Mouse (Mus musculus) midbrain, embryonic 15.5 days (tissue): ENCODE measurements around the gene Tmem267. TPM values are rescaled to one million over a fixed set of nuclear protein-coding genes. Genes with fewer than 3 reads are reported as not detected.
"Not testable (repeated sequence)": the region's sequence is repeated elsewhere in the genome, so short reads cannot be mapped to it uniquely, and the experiment has no call there.

Experiments
- ATAC-seq: fragments of 200-750 bp; cut with Nextera tagmentation; replicated peaks from 2 replicates; pipeline ENCODE4 v1.8.0; 2017; ENCODE audit warnings: moderate TSS enrichment
- H3K27ac ChIP-seq: fragments of 300-500 bp; sonication (generic); 2 replicates; pipeline ENCODE4 v1.5.1; 2015; ENCODE audit warnings: mild to moderate bottlenecking, inconsistent platforms
- H3K27me3 ChIP-seq: fragments of 300-500 bp; sonication (generic); replicated peaks from 2 replicates; pipeline ENCODE4 v1.6.1; 2015; ENCODE audit warnings: inconsistent platforms
- H3K36me3 ChIP-seq: fragments of 300-500 bp; sonication (generic); replicated peaks from 2 replicates; pipeline ENCODE4 v1.6.1; 2015; ENCODE audit warnings: inconsistent platforms
- H3K4me1 ChIP-seq: fragments of 300-500 bp; sonication (generic); 2 replicates; pipeline ENCODE4 v1.6.1; 2015; ENCODE audit warnings: inconsistent platforms
- H3K4me2 ChIP-seq: fragments of 300-500 bp; sonication (generic); 2 replicates; pipeline ENCODE4 v1.6.1; 2015; ENCODE audit warnings: inconsistent platforms, mild to moderate bottlenecking, moderate library complexity
- H3K4me3 ChIP-seq: fragments of 300-500 bp; sonication (generic); 2 replicates; pipeline ENCODE4 v1.5.1; 2015; ENCODE audit warnings: mild to moderate bottlenecking, inconsistent platforms
- H3K9ac ChIP-seq: fragments of 300-500 bp; sonication (generic); 2 replicates; pipeline ENCODE4 v1.6.1; 2015; ENCODE audit warnings: mild to moderate bottlenecking, inconsistent platforms
- H3K9me3 ChIP-seq: fragments of 300-500 bp; sonication (generic); 2 replicates; pipeline ENCODE4 v1.6.1; 2016; ENCODE audit warnings: inconsistent platforms
- WGBS: fragments of 180-500 bp; shearing (Covaris S2); methylation state at CpG from one replicate; pipeline ENCODE4 v1.1.7; 2015; ENCODE audit warnings: mixed read lengths; 5-methylcytosine and 5-hydroxymethylcytosine counted together
- polyA plus RNA-seq: library from polyadenylated mRNA; unstranded; fragments of >200 nt; fragmentation: Nextera tagmentation; extraction: Ambion mirVana; gene quantifications from 2 replicates; pipeline ENCODE4 v1.2.1, GENCODE M21; 2015

The Tmem267 gene
- polyA plus RNA-seq = 3.7 and 4.2 TPM in 2 replicates

DNA sequence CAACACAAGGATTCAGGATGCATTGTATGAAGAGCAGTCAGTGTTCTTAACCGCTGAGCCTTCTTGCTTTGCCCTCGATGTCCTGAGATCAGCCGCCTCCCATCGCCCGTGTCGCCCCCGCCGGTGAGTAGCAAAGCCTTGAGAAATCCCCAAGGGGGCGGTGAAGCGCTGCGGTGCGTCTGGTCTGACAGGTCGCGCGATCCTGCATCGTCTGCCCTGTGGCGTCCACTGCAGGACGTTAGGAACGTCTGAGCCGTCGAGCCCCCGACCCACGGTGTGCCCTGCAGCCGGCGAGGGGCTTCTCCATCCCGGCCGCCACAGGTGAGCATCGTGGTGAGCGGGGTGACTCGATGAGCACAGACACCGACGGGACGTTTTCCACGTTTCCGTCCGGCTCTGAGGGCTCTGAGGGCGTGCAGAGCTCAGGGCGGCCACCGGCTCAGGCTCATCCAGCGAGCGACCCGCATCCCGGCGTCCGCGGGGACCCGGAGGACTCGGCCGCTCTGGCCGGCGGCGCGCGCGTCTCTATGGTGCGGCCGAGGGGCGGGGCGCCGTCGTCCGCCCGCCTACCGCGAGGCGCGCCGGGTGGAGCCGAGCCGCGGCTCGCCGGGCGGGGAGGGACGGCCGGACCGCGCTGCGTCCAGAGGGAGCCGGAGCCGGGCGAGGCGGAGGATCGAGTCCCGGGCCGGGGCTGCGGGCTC lies at the start of gene Tmem267, which contains the start of gene 3110070M22Rik:
TSS of gene Tmem267 (plus strand) at position 160 of the 701 bp plus-strand sequence.
TSS of gene 3110070M22Rik (minus strand) at position 504 of the 701 bp plus-strand sequence.
- ATAC-seq = no peak
- Histone ChIP-seq H3K4me3 (no peak within 1 kb of the TSS), H3K4me1 (no peaks in the 10 kb centered on the region), H3K9me3 (peaks cover 12% of the 10 kb centered on the region), H3K36me3 (peaks cover 15% of the 10 kb centered on the region; the same call in 1 of the 2 replicates), H3K4me2 (peak within 1 kb of the TSS; percentile 32), H3K27me3 (no peaks in the 10 kb centered on the region), H3K27ac (peak within 1 kb of the TSS; percentile 68), H3K9ac (peak within 1 kb of the TSS; percentile 7)
- WGBS = 77% methylated on average over 87 of the region's 87 CpGs

DNA sequence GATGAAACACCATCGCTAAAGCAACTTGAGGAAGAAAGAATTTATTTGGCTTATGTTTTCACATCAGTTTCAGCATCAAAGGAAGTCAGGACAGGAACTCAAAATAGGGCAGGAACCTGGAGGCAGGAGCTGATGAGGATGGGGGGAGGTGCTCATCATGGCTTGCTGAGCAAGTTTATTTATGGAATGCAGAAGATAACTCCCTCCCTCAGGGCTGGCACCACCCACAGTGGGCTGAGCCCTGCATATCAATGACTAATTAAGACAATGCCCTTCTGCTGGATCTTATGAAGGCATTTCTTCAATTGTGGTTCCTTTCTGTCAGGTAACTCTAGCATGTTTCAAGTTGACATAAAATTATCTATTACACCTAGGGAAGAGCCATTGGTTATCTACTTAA lies 45.6 kb upstream of the Tmem267 start:
- no peaks in the 10 kb centered on the region for H3K4me1 ChIP-seq
- H3K9ac ChIP-seq = no peak overlapping the region
- no peak overlapping the region for H3K27ac ChIP-seq
- peaks cover 38% of the 10 kb centered on the region for H3K36me3 ChIP-seq
- ATAC-seq = no peak
- no peaks in the 10 kb centered on the region for H3K27me3 ChIP-seq
- no peak overlapping the region for H3K4me3 ChIP-seq
- H3K4me2 ChIP-seq = no peak overlapping the region
- no peaks in the 10 kb centered on the region for H3K9me3 ChIP-seq
- 98% methylated on average over 1 of the region's 1 CpGs for WGBS

DNA sequence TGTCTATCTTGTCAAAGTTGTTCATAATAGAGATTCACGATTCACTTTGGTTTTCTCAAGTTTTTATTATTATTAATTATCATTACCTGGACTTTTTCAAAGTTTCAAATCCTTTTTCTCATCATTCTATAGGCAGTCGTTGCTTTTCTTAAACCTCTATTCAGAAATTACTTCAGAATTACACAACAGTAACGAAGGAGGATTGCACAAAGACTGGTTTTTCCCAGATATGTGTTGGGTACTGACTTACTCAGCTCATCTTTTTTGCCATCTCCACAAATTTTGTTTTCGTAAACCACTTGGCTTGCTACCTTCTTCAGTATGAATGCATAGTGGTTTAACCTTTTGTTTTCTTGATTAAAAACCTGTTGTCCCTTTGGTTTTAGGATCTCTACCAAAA lies 34.3 kb upstream of the Tmem267 start:
- Histone ChIP-seq H3K4me2 (no peak overlapping the region), H3K4me1 (no peaks in the 10 kb centered on the region), H3K4me3 (no peak overlapping the region), H3K9me3 (no peaks in the 10 kb centered on the region), H3K27me3 (no peaks in the 10 kb centered on the region), H3K27ac (no peak overlapping the region), H3K9ac (no peak overlapping the region), H3K36me3 (peaks cover 42% of the 10 kb centered on the region)
- no peak for ATAC-seq
- 96% methylated on average over 4 of the region's 4 CpGs for WGBS

DNA sequence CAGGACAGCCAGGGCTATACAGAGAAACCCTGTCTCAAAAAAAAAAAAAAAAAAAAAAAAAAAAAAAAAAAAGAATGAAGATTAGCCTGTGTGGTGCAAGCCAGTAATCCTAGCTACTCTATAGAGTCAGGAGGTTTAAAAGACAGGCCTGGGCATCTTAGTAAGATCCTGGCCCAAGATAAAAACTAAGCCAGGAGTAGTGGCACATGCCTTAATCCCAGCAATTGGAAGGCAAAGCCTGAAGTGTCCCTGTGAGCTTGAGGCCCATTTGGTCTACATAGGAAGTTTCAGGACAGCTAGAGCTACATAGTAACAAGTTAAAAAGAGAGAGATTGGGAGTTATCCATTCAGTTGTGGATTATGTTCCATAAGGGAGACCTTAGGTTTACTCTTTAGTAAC lies 32.8 kb upstream of the Tmem267 start:
- no peak overlapping the region for H3K4me3 ChIP-seq
- no peak overlapping the region for H3K9ac ChIP-seq
- H3K27ac ChIP-seq = no peak overlapping the region
- no peaks in the 10 kb centered on the region for H3K27me3 ChIP-seq
- no peaks in the 10 kb centered on the region for H3K4me1 ChIP-seq
- no peak for ATAC-seq
- H3K36me3 ChIP-seq = peaks cover 45% of the 10 kb centered on the region
- H3K9me3 ChIP-seq = no peaks in the 10 kb centered on the region
- H3K4me2 ChIP-seq = no peak overlapping the region

DNA sequence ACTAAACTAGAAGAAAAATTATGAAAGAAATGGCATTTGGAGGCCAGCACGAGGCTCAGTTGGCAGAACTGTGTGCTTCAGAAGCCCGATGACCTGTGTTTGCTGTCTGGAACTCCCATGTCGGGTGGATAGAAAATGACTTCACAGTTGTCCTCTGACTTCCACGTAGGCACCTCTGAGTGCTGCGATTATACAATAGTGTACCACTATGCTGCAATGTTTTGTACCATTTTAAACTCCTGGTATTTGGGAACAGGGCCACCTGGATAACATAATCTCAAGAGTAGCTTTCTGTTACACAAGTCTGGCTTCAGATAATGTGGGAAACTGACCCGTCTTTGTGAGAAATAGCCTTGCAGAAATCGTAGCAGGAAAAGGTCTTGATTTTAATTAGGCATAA lies 31.5 kb upstream of the Tmem267 start:
- no peak overlapping the region for H3K4me2 ChIP-seq

DNA sequence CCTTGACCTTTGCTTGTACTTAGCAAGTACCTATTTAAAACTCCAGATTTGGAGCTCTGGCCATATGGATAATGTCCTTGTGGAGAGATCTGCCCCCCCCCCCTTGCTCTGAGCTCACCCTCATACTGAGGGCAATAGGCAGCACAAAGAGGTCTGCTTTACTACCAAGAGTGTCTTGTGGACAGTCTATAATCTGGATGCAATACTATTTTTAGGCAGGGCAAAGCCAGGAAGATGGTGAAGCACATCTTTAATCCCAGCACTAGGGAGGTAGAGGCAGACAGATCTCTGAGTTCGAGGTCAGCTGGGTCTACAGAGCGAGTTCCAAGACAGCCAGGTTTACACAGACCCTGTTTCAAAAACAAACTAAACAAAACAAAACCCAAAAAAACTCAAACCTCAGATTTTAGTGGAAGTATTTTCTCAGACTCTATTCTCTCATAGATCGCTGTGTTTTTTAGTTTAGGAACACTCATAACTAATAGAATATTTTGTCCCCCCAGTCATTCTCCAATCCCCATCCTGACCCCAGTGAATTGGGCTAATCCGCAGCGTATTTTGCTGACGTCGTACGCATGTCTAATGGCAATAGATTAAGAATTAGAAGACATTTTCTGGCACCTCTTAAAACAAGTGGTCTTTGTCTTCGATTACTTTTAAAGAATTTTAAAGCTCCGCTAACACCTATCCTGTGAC lies 25.8 kb upstream of the Tmem267 start:
- 8% methylated on average over 10 of the region's 10 CpGs for WGBS

More for the DNA sequence above, 31.5 kb upstream of the Tmem267 start:
- Histone ChIP-seq H3K9me3 (no peaks in the 10 kb centered on the region), H3K27me3 (no peaks in the 10 kb centered on the region), H3K4me3 (no peak overlapping the region), H3K27ac (no peak overlapping the region), H3K4me1 (no peaks in the 10 kb centered on the region), H3K9ac (no peak overlapping the region), H3K36me3 (peaks cover 34% of the 10 kb centered on the region)
- no peak for ATAC-seq
- whole genome bisulfite sequencing = 95% methylated on average over 7 of the region's 7 CpGs

DNA sequence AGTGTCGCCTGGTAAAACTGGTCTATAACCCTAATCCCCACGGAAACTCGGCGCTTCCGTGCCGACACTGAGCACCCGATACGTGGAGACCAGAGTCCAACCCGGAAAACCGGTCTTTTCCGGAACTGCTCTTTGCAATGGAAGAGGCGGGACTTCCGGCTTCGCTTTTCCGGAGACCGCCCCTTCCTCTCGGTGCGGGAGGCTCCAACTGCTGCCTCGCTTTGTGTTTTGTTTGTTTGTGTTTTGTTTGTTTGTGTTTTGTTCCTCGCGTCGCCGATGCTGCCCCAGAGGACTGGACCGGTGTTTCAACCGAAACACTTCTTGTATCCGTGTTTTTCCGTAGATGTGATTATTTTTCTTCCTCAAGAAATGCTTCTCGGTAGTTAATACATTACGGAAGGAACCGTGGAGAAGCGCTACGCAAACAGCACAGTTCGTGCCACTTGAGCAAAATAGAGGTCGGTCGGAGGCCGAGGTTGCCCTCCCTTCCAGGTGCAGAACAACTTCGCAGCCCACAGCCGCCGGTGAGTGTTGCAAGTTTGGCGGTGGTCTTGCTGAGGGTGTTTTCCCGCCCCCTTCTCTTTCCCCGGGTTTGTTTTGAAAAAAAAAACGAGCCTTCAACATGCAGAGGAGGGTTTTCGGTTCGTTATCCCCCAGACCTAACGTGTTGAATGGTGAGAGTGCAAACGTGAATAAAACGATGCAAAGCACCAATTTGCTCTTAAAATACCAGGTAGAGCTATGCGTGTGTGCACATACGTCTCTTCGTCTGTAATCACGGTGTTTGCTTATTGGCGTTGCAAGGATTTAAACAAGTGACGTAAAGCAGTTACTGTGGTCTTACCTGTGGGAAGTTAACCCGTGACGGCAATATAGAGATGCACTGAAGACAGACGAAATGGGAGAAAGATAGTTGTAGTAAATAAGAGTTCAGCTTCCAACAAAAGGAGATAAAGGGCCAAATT lies 25.0 kb upstream of the Tmem267 start, which contains the start of gene 4833420G17Rik:
TSS of gene 4833420G17Rik (plus strand) at position 173 of the 965 bp plus-strand sequence.
- H3K4me3 ChIP-seq = peak within 1 kb of the TSS; percentile 80
- peaks cover 23% of the 10 kb centered on the region for H3K4me1 ChIP-seq
- H3K4me2 ChIP-seq = peak within 1 kb of the TSS; percentile 69
- WGBS = 13% methylated on average over 57 of the region's 57 CpGs
- ATAC-seq = peak; percentile 97
- peak within 1 kb of the TSS; percentile 71 for H3K9ac ChIP-seq
- no peaks in the 10 kb centered on the region for H3K27me3 ChIP-seq
- peaks cover 20% of the 10 kb centered on the region for H3K36me3 ChIP-seq
- H3K27ac ChIP-seq = peak within 1 kb of the TSS; percentile 81
- H3K9me3 ChIP-seq = no peaks in the 10 kb centered on the region

More for the DNA sequence above, 25.8 kb upstream of the Tmem267 start:
- peak overlapping the region; percentile 81 for H3K27ac ChIP-seq
- peak overlapping the region; percentile 46 for H3K9ac ChIP-seq
- no peaks in the 10 kb centered on the region for H3K27me3 ChIP-seq
- peaks cover 23% of the 10 kb centered on the region for H3K4me1 ChIP-seq
- no peaks in the 10 kb centered on the region for H3K9me3 ChIP-seq
- H3K4me3 ChIP-seq = peak overlapping the region; percentile 80
- peaks cover 15% of the 10 kb centered on the region for H3K36me3 ChIP-seq
- ATAC-seq = peak; percentile 77
- peak overlapping the region; percentile 69 for H3K4me2 ChIP-seq

DNA sequence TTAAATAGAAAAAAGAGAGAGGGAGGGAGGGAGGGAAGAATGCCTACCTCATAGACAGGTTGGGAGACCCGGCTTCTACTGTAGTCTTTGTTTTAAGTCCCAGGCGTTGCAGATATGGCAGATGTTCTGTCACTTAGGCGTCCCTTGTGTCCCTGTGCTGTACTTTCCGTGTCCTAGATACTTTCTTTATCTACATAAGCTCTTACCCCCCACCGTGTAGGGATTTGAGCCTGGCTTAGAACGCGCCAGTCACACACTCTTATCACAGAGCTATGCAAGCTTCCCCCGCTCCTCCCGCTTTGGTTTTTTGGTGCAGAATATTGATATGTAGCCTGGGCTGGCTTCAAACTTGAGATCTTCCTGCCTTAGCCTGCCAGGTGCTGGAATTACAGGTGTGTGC lies 11.2 kb upstream of the Tmem267 start:
- Histone ChIP-seq H3K27me3 (no peaks in the 10 kb centered on the region), H3K36me3 (peaks cover 56% of the 10 kb centered on the region), H3K4me1 (no peaks in the 10 kb centered on the region), H3K4me3 (no peak overlapping the region), H3K9me3 (no peaks in the 10 kb centered on the region), H3K9ac (no peak overlapping the region), H3K27ac (no peak overlapping the region), H3K4me2 (no peak overlapping the region)
- no peak for ATAC-seq
- 84% methylated on average over 9 of the region's 9 CpGs for WGBS

DNA sequence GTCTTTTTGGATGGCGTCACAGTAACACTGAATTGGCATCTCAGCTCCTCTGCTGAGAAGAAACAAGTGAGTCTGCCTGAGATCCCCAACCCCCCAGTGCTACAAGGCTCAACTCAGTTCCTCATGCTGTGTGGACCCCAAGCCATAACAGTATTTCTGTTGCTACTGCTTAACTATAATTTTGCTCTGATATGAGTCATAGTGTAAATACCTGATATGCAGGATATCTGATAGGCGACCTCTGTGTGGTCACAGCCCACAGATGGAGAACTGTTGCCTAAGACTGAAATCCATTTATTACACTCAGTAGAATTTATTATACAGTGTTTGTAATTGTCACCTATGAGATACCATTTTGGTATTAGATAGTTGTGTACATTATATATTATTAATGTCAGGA lies 10.1 kb upstream of the Tmem267 start:
- H3K9ac ChIP-seq = no peak overlapping the region
- H3K4me1 ChIP-seq = no peaks in the 10 kb centered on the region
- H3K4me2 ChIP-seq = no peak overlapping the region
- no peak for ATAC-seq
- no peaks in the 10 kb centered on the region for H3K27me3 ChIP-seq
- no peak overlapping the region for H3K4me3 ChIP-seq
- H3K36me3 ChIP-seq = peaks cover 48% of the 10 kb centered on the region
- H3K9me3 ChIP-seq = no peaks in the 10 kb centered on the region
- WGBS = 92% methylated on average over 2 of the region's 2 CpGs
- H3K27ac ChIP-seq = no peak overlapping the region

DNA sequence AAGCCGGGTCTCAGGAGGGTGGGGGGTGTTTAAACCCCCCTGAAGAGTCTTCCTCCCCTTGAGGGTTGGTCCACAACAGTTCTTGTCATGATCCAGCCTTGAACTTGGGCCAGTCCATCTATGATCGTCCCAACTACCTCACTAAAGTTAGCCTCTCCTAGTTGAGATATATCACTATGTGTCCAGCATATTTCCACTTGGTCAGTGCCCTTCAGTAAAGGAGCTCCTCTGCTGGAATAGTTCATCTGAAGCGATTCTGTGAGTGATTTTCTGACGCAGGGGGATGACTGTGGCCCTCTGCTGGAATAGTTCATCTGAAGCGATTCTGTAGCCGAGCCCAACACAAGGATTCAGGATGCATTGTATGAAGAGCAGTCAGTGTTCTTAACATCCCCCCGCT lies 485 bp upstream of the Tmem267 start:
- peaks cover 19% of the 10 kb centered on the region; the same call in 1 of the 2 replicates for H3K36me3 ChIP-seq
- no peak overlapping the region for H3K27ac ChIP-seq
- H3K4me3 ChIP-seq = no peak overlapping the region
- H3K27me3 ChIP-seq = no peaks in the 10 kb centered on the region
- WGBS = 63% methylated on average over 7 of the region's 7 CpGs
- peak overlapping the region; percentile 32 for H3K4me2 ChIP-seq
- H3K9me3 ChIP-seq = peaks cover 12% of the 10 kb centered on the region
- ATAC-seq = no peak
- no peaks in the 10 kb centered on the region for H3K4me1 ChIP-seq
- H3K9ac ChIP-seq = no peak overlapping the region

DNA sequence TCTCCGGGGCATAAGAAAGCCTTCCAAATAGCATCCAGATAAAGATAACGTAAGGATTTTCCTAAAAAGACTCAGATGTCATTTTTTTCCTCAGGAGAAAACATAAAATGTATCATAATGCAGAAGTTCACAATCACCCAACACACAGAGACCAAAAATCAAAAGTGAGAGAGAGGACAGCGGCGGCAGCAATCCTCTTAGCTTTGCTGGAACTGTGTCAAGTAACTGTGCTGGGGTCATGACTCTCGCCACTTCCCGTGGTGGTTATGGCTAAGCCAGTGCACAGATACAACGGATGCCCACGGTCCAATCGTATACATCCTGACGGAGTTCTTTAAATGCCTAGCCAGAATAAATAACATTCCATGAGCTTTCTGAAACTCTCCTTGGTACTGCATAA lies 4.2 kb downstream of the Tmem267 start:
- peaks cover 17% of the 10 kb centered on the region for H3K9me3 ChIP-seq
- H3K4me1 ChIP-seq, H3K27me3 ChIP-seq, H3K9ac ChIP-seq, H3K36me3 ChIP-seq, H3K4me3 ChIP-seq, H3K4me2 ChIP-seq, ATAC-seq, H3K27ac ChIP-seq: not testable (repeated sequence)
- WGBS = 92% methylated on average over 10 of the region's 10 CpGs

DNA sequence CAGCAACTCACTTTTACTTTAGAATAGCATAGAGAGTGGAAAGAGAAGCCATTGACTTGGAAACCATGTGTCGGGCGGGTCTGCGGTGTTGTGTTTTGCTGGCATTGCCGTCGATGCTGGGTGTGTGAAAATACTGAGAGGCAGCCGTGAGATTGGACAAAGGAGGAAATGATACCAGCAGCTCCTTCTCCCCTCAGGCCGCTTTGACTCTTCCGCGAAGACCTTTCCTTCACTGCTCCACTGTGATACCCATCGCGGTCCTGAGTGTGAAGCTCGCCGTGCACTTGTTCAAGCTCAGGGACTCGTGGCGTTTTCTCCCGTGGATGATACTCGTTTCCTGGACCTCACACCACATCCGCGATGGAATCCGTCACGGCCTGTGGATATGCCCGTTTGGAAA lies 7.1 kb downstream of the Tmem267 start:
- H3K9ac ChIP-seq, H3K36me3 ChIP-seq, H3K4me3 ChIP-seq, H3K4me1 ChIP-seq, H3K4me2 ChIP-seq, H3K27ac ChIP-seq, H3K27me3 ChIP-seq: not testable (repeated sequence)
- peaks cover 17% of the 10 kb centered on the region for H3K9me3 ChIP-seq
- 95% methylated on average over 13 of the region's 22 CpGs for WGBS
- 0 out of 2 replicates have a peak, but pooled peaks have one; percentile 16 for ATAC-seq
